Mouse (Mus musculus): ENCODE data around the gene Cacnb3. TPM values are rescaled to one million over a fixed set of nuclear protein-coding genes. Genes with fewer than 3 reads are reported as not detected.

Gene Cacnb3
- 21.0 and 124 TPM in 2 replicates for polyA plus RNA-seq (2012; rRNA removed; ENCODE audit: low replicate concordance)

DNA sequence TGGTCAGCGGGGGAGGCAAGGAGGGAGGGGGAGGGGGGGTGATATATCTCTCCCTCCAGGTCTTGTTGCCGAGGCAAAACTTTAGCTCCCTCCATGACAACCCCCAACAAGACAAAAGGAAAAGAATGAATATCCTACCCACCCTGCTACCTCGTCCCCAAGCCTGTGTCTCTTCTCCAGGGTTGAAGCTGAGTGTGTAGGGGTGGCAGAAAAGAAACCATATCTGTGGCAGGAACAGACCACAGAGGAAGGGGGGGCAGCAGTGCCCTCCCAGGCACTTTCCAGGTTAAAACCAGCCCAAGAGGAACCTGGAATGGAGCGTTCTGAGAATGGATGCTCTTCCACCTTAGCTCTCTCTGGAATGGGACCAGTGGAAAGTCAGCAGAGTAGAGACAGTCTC is at the start of gene Cacnb3:
Gene Cacnb3 (plus strand): TSS at position 301 of the 400 bp plus-strand sequence.

DNA sequence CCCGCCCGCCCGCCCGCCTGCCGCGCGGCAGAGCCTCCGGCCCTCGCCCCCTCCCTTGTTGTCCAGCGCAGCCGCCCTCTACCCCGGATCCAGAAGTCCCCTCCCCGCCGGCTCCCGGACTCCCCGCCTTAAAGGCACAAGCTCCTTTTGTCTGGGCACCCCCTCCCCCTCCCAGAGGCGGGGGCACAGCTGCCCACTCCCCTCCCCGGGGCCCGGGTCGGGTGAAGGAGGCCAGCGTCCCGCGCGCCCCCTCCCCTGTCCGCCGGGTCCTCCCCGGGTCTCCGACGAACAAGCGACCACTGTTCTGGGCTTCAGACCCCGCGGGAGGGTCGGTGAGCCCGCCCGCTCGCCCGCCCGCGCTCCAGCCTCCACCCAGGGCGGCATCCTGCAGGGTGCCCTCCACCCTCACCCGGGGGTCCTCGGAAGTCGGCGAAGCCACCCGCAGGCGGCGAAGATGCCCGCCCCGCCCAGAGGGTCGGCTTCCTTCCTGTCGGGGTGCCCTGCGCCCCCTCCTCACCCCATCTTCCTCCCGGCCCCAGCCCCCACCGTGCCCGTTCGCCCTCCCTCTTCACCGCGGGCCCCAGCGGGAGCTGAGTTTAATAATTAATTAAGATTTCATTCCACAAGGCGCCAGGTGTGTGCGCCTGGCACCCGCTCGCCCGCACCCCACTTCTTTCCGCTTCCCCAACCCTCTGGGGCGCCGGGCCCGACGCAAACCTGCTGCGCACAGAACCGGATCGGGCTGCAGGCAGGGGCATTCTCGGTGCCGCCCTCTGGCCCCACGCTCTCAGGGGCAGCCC is 21.1 kb upstream of the Cacnb3 start, which contains the start of gene Adcy6:
Gene Adcy6 (minus strand): TSS at position 746 of the 800 bp plus-strand sequence.

DNA sequence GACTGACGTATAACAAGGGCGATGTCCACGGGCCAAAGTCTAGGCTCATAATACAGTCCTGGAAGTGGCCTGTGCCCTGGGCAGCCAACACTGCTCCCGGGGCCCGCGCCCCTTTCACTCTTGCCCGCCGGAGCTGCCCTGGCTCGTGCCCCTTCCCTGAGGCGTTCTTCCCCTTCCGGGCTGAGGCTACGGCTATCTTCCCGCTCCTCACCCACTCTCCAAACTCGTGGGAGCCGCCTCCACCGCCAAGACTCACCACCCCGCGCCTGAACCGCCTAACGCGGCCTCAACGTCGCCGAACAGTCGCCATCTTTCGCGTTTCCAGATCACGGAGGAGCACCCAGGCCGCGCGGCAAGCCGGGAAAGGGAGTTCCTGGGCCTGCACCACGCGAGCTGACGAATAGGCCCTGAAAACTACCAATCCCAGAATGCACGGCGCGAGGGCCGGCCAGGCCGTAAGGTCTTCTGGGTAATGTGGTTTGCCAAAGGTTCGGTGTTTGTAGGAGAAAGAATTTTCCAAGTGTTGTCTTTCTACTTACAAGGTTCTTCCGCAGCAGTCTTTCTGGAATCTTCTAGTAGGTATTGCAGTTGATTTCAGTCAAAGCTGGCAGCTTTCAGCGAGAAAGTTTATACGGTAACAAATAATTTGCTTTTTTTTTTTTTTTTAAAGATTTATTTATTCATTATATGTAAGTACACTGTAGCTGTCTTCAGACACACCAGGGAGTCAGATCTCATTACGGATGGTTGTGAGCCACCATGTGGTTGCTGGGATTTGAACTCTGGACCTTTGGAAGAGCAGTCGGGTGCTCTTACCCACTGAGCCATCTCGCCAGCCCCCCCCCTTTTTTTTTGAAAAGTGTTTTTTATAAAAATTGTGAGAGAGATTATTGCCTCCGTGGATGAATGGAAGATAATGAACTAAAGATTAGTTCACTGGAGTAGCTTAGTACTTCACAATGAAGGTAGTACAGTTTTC is 32.2 kb downstream of the Cacnb3 start, which contains the start of gene Ddx23:
Gene Ddx23 (minus strand): TSS at position 328 of the 979 bp plus-strand sequence.

DNA sequence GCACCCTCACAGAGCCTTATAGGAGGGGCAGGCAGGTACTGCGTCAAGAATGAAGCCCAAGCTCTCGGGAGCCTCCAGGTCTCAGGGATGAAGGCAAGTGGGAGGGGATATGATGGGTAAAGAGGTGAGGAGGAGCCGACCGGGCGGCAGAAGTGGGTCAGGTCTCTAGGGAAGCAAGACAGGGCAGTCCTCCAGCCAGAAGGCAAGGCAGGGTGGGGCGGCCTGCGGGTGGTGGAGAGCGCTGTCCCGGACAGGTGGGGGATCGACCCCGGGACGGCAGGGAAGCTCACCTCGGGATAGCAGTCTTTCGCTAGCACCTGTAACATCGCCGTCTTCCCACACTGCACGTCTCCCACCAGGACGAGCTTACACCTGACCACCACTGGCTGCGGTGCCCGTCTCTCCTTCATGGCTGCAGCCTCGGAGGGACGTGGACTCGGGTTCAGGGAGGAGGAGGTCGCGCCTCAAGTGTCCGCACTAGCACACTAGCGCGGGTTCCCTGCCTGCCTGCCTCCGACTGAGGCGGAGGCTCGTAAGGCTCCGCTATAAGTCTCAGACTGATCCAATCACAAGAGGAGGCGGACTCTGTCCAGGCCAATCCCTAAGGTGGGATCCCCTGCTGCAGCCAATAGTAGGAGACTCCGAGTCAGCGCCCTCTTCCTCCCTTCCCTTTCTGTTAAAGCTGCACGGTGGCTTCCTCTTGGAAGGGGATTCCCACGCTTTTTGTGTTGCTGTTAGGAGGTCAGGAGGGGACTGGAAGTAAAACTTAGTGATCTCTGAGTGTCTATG is 46.5 kb downstream of the Cacnb3 start, which contains the start of gene Rnd1:
Gene Rnd1 (minus strand): TSS at position 522 of the 789 bp plus-strand sequence.

Other genes with a start within 250 kb of the Cacnb3 start
- not detected in 2 replicates for gene Olfr283, start 249.9 kb upstream of the Cacnb3 start, polyA plus RNA-seq (2012; rRNA removed; ENCODE audit: low replicate concordance)
- gene Olfr282, start 199.6 kb upstream of the Cacnb3 start, polyA plus RNA-seq (2012; rRNA removed; ENCODE audit: low replicate concordance) = not detected in 2 replicates
- not detected in 2 replicates for gene Olfr281, start 178.3 kb upstream of the Cacnb3 start, polyA plus RNA-seq (2012; rRNA removed; ENCODE audit: low replicate concordance)
- gene OR5BS1P, start 160.9 kb upstream of the Cacnb3 start, polyA plus RNA-seq (2012; rRNA removed; ENCODE audit: low replicate concordance) = not detected in 2 replicates
- 0.93 TPM in 1 of 2 replicates, not detected in the other for gene Lalba, start 148.1 kb upstream of the Cacnb3 start, polyA plus RNA-seq (2012; rRNA removed; ENCODE audit: low replicate concordance)
- not detected in 2 replicates for gene Olfr279, start 138.4 kb upstream of the Cacnb3 start, polyA plus RNA-seq (2012; rRNA removed; ENCODE audit: low replicate concordance)
- 34.5 and 55.4 TPM in 2 replicates for gene Kansl2, start 96.6 kb upstream of the Cacnb3 start, polyA plus RNA-seq (2012; rRNA removed; ENCODE audit: low replicate concordance)
- gene Ccnt1, start 59.9 kb upstream of the Cacnb3 start, polyA plus RNA-seq (2012; rRNA removed; ENCODE audit: low replicate concordance) = 9.7 and 16.1 TPM in 2 replicates
- gene 4930415O20Rik, start 59.8 kb upstream of the Cacnb3 start, polyA plus RNA-seq (2012; rRNA removed; ENCODE audit: low replicate concordance) = 0.73 TPM in 1 of 2 replicates, not detected in the other
- 107 and 116 TPM in 2 replicates for gene Adcy6, start 20.8 kb upstream of the Cacnb3 start, polyA plus RNA-seq (2012; rRNA removed; ENCODE audit: low replicate concordance)
- gene Ddx23, start 32.1 kb downstream of the Cacnb3 start, polyA plus RNA-seq (2012; rRNA removed; ENCODE audit: low replicate concordance) = 29.0 and 48.5 TPM in 2 replicates
- gene Rnd1, start 46.6 kb downstream of the Cacnb3 start, polyA plus RNA-seq (2012; rRNA removed; ENCODE audit: low replicate concordance) = 4.4 and 5.4 TPM in 2 replicates
- 0.09 and 1.4 TPM in 2 replicates for gene Ccdc65, start 77.4 kb downstream of the Cacnb3 start, polyA plus RNA-seq (2012; rRNA removed; ENCODE audit: low replicate concordance)
- 8.5 and 30.4 TPM in 2 replicates for gene Fkbp11, start 97.4 kb downstream of the Cacnb3 start, polyA plus RNA-seq (2012; rRNA removed; ENCODE audit: low replicate concordance)
- gene Arf3, start 132.4 kb downstream of the Cacnb3 start, polyA plus RNA-seq (2012; rRNA removed; ENCODE audit: low replicate concordance) = 95.2 and 124 TPM in 2 replicates
- gene Wnt10b, start 147.3 kb downstream of the Cacnb3 start, polyA plus RNA-seq (2012; rRNA removed; ENCODE audit: low replicate concordance) = 1.9 and 4.5 TPM in 2 replicates
- 0.15 and 0.39 TPM in 2 replicates for gene Wnt1, start 159.0 kb downstream of the Cacnb3 start, polyA plus RNA-seq (2012; rRNA removed; ENCODE audit: low replicate concordance)
- 0.05 and 0.06 TPM in 2 replicates for gene Ddn, start 178.7 kb downstream of the Cacnb3 start, polyA plus RNA-seq (2012; rRNA removed; ENCODE audit: low replicate concordance)
- gene Prkag1, start 200.7 kb downstream of the Cacnb3 start, polyA plus RNA-seq (2012; rRNA removed; ENCODE audit: low replicate concordance) = 84.2 and 92.4 TPM in 2 replicates
- gene Kmt2d, start 240.4 kb downstream of the Cacnb3 start, polyA plus RNA-seq (2012; rRNA removed; ENCODE audit: low replicate concordance) = 19.8 and 31.7 TPM in 2 replicates

All from subcutaneous adipose tissue, adult 2 months (tissue).